Comparison of ENCODE assay signal across 10 mouse cellular contexts in genomic region chr4:130914011-130914410, GRCm38 (mm10). TPM values are rescaled to one million over a fixed set of nuclear protein-coding genes. Genes with fewer than 3 reads are reported as not detected.
DNase-seq lines count a peak whose midpoint lies in the region; ATAC-seq and TF ChIP-seq lines count a peak whose summit lies in the region.
"Had no signal": no experiment of that assay in that cellular context is flagged by ENCODE, and none has a peak within 500 bp of the region (broad histone marks: within the 10 kb centered on the region; RNA-seq: fewer than 3 reads in every experiment).

No protein-coding gene starts in this region.

- H3K27me3 ChIP-seq in kidney, embryonic 14.5 days (ENCODE audit: control insufficient read depth, insufficient read depth, low read length): no peaks in the 10 kb centered on the region
- H3K27me3 ChIP-seq in intestine, postnatal 0 days (replicated peaks; ENCODE audit: control insufficient read depth, insufficient read depth, low read length): no peaks in the 10 kb centered on the region

- H3K36me3 ChIP-seq in kidney, embryonic 14.5 days (ENCODE audit: control insufficient read depth, insufficient read depth, low read length): no peaks in the 10 kb centered on the region
- H3K36me3 ChIP-seq in intestine, postnatal 0 days (ENCODE audit: control insufficient read depth, insufficient read depth): no peaks in the 10 kb centered on the region

- H3K9me3 ChIP-seq in kidney, embryonic 14.5 days (ENCODE audit: control insufficient read depth, low read length): no peaks in the 10 kb centered on the region
- H3K9me3 ChIP-seq in intestine, postnatal 0 days (ENCODE audit: control insufficient read depth): no peaks in the 10 kb centered on the region

- peaks cover 6% of the 10 kb centered on the region; the same call in 1 of the 2 replicates for H3K4me1 ChIP-seq in kidney, embryonic 14.5 days (ENCODE audit: control insufficient read depth, insufficient read depth, low read length)
- H3K4me1 ChIP-seq in intestine, postnatal 0 days (replicated peaks; ENCODE audit: control insufficient read depth, insufficient read depth, low read length): no peaks in the 10 kb centered on the region

- H3K9ac ChIP-seq in kidney, embryonic 14.5 days (ENCODE audit: low read depth, low read length): no peak overlapping the region
- H3K9ac ChIP-seq in intestine, postnatal 0 days (ENCODE audit: low read depth, low read length): no peak overlapping the region

- no peak overlapping the region for H3K27ac ChIP-seq in kidney, embryonic 14.5 days (ENCODE audit: low read depth, low read length)
- no peak overlapping the region for H3K27ac ChIP-seq in intestine, postnatal 0 days (ENCODE audit: low read depth, low read length)

- 91% methylated on average over 4 of the region's 4 CpGs for WGBS in kidney, embryonic 14.5 days
- 95% methylated on average over 4 of the region's 4 CpGs for WGBS in intestine, postnatal 0 days

- ATAC-seq in kidney, embryonic 14.5 days (ENCODE audit: low FRiP score, low TSS enrichment): no peak
- no peak for ATAC-seq in erythroid progenitor cell, adult 5-6 weeks (replicated peaks; ENCODE audit: low FRiP score, poor library complexity, severe bottlenecking)
- no peak for ATAC-seq in intestine, postnatal 0 days

- H3K4me3 ChIP-seq in kidney, embryonic 14.5 days (ENCODE audit: low read length): no peak overlapping the region
- no peak overlapping the region for H3K4me3 ChIP-seq in intestine, postnatal 0 days (ENCODE audit: low read depth, low read length)

- TF ChIP-seq CTCF in intestine, postnatal 0 days (IDR thresholded peaks at IDR 0.05; ENCODE audit: low read depth): no peak

- peak; percentile 7 for DNase-seq in kidney, adult 11 months
- DNase-seq in ZHBTc4 (ENCODE audit: low read depth, low spot score): peak; percentile 89
- DNase-seq in lung, postnatal 25 days (ENCODE audit: low spot score): peak; percentile 57
- DNase-seq in thymus, adult 18-20 months: peak; percentile 73 to 80
- no peak for DNase-seq in right cerebral cortex, adult 2 months (ENCODE audit: low spot score in 2 of 2)
- DNase-seq: adrenal gland, postnatal 25 days; gastrocnemius, postnatal 36 days had no signal

- no peak overlapping the region for H3K4me2 ChIP-seq in kidney, embryonic 14.5 days (replicated peaks; ENCODE audit: low read depth, low read length)
- no peak overlapping the region for H3K4me2 ChIP-seq in intestine, postnatal 0 days (replicated peaks; ENCODE audit: low read depth)

RNA-seq across cellular contexts. Expression of gene Laptm5, which starts 1.1 kb away (rescaled TPM):
- polyA plus RNA-seq in kidney, embryonic 14.5 days (2014; fragmentation: Nextera tagmentation; extraction: Ambion mirVana): 19.7 and 29.5 TPM in 2 replicates
- 141 and 163 TPM in 2 replicates for total RNA-seq in erythroid progenitor cell, adult 5-6 weeks (2015; ENCODE audit: low replicate concordance)
- 32.7 and 33.9 TPM in 2 replicates for total RNA-seq in erythroid progenitor cell, adult 5-6 weeks (2017; ENCODE audit: low replicate concordance)
- 25.7 and 27.7 TPM in 2 replicates for polyA plus RNA-seq in intestine, postnatal 0 days (2015; fragmentation: Nextera tagmentation; extraction: Ambion mirVana)

RNA-seq across cellular contexts. Expression of gene Matn1, which starts 30.2 kb away (rescaled TPM):
- polyA plus RNA-seq in kidney, embryonic 14.5 days (2014; fragmentation: Nextera tagmentation; extraction: Ambion mirVana): 0.41 and 0.44 TPM in 2 replicates
- total RNA-seq in erythroid progenitor cell, adult 5-6 weeks (2015; ENCODE audit: low replicate concordance): not detected in 2 replicates
- not detected in 2 replicates for total RNA-seq in erythroid progenitor cell, adult 5-6 weeks (2017; ENCODE audit: low replicate concordance)
- not detected in 2 replicates for polyA plus RNA-seq in intestine, postnatal 0 days (2015; fragmentation: Nextera tagmentation; extraction: Ambion mirVana)
- total RNA-seq: adrenal gland, postnatal 25 days; gastrocnemius, postnatal 36 days had no signal

Comparison
In these comparisons a context has a peak if more than half of its experiments do, and no peak if none do; other contexts are left out.
1. DNase-seq: peak in kidney, adult 11 months (single experiment), ZHBTc4 (single experiment), lung, postnatal 25 days (single experiment) and thymus, adult 18-20 months (2 of 2); none in right cerebral cortex, adult 2 months (0 of 2).